In the genomic region with DNA sequence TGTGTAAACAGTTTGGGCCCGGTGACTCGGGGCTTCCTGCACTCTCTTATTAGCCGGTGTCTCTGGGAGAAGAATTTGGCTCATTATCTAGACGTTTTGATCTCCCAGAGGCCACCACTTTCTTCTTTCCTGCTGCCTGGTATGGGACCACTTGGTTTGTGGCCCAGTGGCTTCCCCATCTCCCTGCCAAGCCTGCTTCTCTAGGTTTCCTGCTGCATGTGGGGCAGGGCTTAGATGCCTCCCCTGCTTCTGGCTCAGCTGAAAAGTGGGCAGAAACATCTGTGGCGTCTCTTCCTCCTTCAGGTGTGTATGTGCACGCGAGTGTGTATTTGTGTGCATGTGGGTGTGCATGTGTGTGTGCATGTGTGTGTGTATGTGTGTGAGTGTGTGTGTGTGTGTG, we compare ENCODE assay signal across 12 mouse cellular contexts.
"Had no signal": no experiment of that assay in that cellular context is flagged by ENCODE, and none has a peak within 500 bp of the region (broad histone marks: within the 10 kb centered on the region; RNA-seq: fewer than 3 reads in every experiment).

No protein-coding gene starts in this region.

- H3K4me1 ChIP-seq: kidney, embryonic 15.5 days; liver, embryonic 12.5 days; neural tube, embryonic 12.5 days had no signal

- H3K4me2 ChIP-seq: kidney, embryonic 15.5 days; limb, embryonic 15.5 days; liver, embryonic 12.5 days; lung, embryonic 14.5 days; midbrain, embryonic 12.5 days; neural tube, embryonic 12.5 days; stomach, embryonic 15.5 days had no signal

- H3K27ac ChIP-seq: kidney, embryonic 15.5 days; limb, embryonic 15.5 days; liver, embryonic 12.5 days; midbrain, embryonic 12.5 days; neural tube, embryonic 12.5 days; stomach, embryonic 15.5 days had no signal

- DNase-seq: kidney, adult 2 months; kidney, postnatal 14 days; lung, embryonic 14.5 days; lung, postnatal 10 days; lung, postnatal 4 days had no signal

- H3K36me3 ChIP-seq: kidney, embryonic 15.5 days; limb, embryonic 15.5 days; liver, embryonic 12.5 days; midbrain, embryonic 12.5 days; neural tube, embryonic 12.5 days; stomach, embryonic 15.5 days had no signal

- H3K27me3 ChIP-seq: stomach, embryonic 15.5 days had no signal

- H3K9me3 ChIP-seq: kidney, embryonic 15.5 days; limb, embryonic 15.5 days; liver, embryonic 12.5 days; megakaryocyte, embryonic 14.5 days; midbrain, embryonic 12.5 days; neural tube, embryonic 12.5 days; stomach, embryonic 15.5 days had no signal

- H3K9ac ChIP-seq: kidney, embryonic 15.5 days; limb, embryonic 15.5 days; liver, embryonic 12.5 days; lung, embryonic 14.5 days; midbrain, embryonic 12.5 days; neural tube, embryonic 12.5 days; stomach, embryonic 15.5 days had no signal

- H3K4me3 ChIP-seq: kidney, embryonic 15.5 days; limb, embryonic 15.5 days; liver, embryonic 12.5 days; megakaryocyte, embryonic 14.5 days; midbrain, embryonic 12.5 days; neural tube, embryonic 12.5 days; stomach, embryonic 15.5 days had no signal

- ATAC-seq: liver, embryonic 12.5 days had no signal
